Mouse (Mus musculus): ENCODE measurements around the gene Chrnb1. TPM values are rescaled to one million over a fixed set of nuclear protein-coding genes. Genes with fewer than 3 reads are reported as not detected.
A peak's percentile ranks its signal among the peaks of the same experiment; 100 is the strongest.

Gene Chrnb1
- polyA plus RNA-seq, 1 experiment from 2014 or later: 13.8 TPM

DNA sequence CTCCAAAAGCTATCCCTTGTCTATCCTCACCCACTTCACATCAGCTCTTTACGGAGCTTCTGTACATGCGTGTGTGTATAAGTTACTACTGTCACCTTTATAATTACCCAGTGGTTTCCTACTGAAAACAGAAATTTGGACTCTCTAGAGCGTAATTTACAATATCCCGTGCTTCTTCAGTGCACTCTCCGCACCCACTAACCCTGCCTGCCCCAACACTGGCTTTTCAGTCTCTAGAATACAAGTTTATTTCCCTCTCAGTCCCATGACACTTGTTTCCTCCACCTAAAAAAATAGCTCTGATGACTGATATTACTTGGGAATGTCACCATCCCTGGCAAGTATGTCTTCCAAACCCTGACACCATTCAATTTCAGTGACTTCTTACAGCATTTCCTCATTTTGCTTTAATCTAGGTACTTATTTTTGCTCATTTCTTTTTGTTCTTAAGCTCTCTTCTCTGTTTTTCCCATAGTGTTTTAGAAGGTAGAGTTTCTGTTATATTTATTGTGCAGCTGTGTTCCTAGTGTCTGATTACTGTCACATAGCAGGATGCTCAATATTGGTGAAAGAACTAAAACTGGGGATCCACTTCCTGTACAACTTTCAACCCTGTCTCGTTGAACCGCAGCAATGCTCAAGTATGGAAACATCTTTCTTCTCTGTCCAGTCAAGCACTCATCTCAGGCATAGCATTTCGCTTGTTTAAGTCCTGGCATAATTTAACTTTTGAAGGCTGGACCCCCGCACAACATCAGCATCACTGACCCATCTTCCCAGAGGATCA is 38.2 kb downstream of the Chrnb1 start:
- peak overlapping the region; percentile 72 for H3K4me2 ChIP-seq (replicated peaks; ENCODE audit: low read depth, low read length)
- ATAC-seq (ENCODE audit: low FRiP score, low TSS enrichment): no peak
- H3K4me1 ChIP-seq (ENCODE audit: insufficient read depth, low read length): peaks cover 33% of the 10 kb centered on the region
- H3K27ac ChIP-seq (ENCODE audit: low read length): peak overlapping the region; percentile 100
- 31% methylated on average over 9 of the region's 9 CpGs for WGBS
- no peaks in the 10 kb centered on the region for H3K36me3 ChIP-seq (ENCODE audit: insufficient read depth, low read length)
- peak overlapping the region; percentile 73 for H3K4me3 ChIP-seq (ENCODE audit: low read length)
- H3K9me3 ChIP-seq (ENCODE audit: low read length): no peaks in the 10 kb centered on the region
- H3K27me3 ChIP-seq (ENCODE audit: insufficient read depth, low read length): no peaks in the 10 kb centered on the region
- H3K9ac ChIP-seq (replicated peaks; ENCODE audit: low read length): peak overlapping the region; percentile 90

DNA sequence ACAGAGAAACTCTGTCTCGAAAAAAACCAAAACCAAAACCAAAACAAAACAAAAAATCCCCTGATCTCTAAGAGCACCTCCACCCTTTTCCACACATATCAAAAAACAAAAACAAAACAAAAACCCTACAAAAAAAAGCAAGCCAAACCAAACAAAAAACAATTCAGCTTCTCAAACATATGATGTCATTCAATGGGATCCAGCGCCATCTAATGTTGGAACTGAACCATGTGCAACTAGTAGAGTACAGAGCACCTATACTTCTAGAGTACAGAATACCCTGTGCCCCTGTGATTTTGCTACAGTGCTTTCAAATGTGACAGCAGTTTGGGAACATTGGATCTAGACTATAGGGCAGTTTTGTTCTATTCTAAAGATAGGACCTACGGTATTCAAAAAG is 41.0 kb downstream of the Chrnb1 start:
- Histone ChIP-seq H3K27me3 (ENCODE audit: insufficient read depth, low read length) (no peaks in the 10 kb centered on the region), H3K4me3 (ENCODE audit: low read length) (no peak overlapping the region), H3K4me1 (ENCODE audit: insufficient read depth, low read length) (peaks cover 25% of the 10 kb centered on the region), H3K27ac (ENCODE audit: low read length) (no peak overlapping the region), H3K36me3 (ENCODE audit: insufficient read depth, low read length) (no peaks in the 10 kb centered on the region), H3K9me3 (ENCODE audit: low read length) (no peaks in the 10 kb centered on the region), H3K4me2 (replicated peaks; ENCODE audit: low read depth, low read length) (no peak overlapping the region; the same call in 1 of the 2 replicates), H3K9ac (replicated peaks; ENCODE audit: low read length) (no peak overlapping the region)
- ATAC-seq (ENCODE audit: low FRiP score, low TSS enrichment): no peak
- 47% methylated on average over 3 of the region's 3 CpGs for WGBS

DNA sequence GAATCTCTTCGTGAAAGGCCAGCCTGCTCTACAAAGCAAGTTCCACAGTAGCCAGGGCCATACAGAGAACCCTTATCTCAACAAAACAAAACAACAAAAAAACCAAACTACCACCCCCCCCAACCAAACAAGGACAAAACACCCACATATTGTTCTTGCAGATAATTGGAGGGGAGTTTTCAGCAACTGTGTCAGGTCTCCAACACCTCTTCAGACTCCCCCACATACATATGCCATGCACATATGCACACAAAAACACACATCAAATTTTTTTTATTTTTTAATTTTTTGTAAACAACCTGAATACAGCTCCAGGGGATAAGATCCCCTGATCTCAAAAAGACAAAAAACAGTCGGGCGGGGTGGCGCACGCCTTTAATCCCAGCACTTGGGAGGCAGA is 41.5 kb downstream of the Chrnb1 start:
- Histone ChIP-seq H3K4me1 (ENCODE audit: insufficient read depth, low read length) (peaks cover 21% of the 10 kb centered on the region), H3K27ac (ENCODE audit: low read length) (no peak overlapping the region), H3K36me3 (ENCODE audit: insufficient read depth, low read length) (no peaks in the 10 kb centered on the region), H3K9me3 (ENCODE audit: low read length) (no peaks in the 10 kb centered on the region), H3K27me3 (ENCODE audit: insufficient read depth, low read length) (no peaks in the 10 kb centered on the region), H3K4me2 (replicated peaks; ENCODE audit: low read depth, low read length) (no peak overlapping the region; the same call in 1 of the 2 replicates), H3K4me3 (ENCODE audit: low read length) (no peak overlapping the region), H3K9ac (replicated peaks; ENCODE audit: low read length) (no peak overlapping the region)
- no peak for ATAC-seq (ENCODE audit: low FRiP score, low TSS enrichment)
- 92% methylated on average over 5 of the region's 5 CpGs for WGBS

DNA sequence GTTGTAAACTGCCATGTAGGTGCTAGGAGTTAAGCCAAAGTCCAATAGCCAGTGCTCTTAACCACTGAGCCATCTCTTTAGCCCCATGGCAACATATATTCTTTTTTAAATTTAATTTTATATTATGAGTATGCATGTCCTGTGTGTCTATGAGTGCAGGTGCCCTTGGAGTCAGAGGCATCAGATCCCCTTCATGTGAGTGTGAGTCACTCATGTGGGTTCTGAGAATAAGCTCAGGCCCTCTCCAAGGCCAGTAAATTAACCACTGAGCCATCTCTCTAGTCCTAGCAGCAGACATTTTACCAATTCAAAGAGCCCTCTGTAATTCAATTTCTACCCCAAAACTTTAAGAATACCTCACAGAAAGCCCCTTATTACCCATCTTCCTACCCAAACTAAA is 43.1 kb downstream of the Chrnb1 start:
- no peak overlapping the region for H3K4me2 ChIP-seq (replicated peaks; ENCODE audit: low read depth, low read length)
- ATAC-seq (ENCODE audit: low FRiP score, low TSS enrichment): no peak
- no peak overlapping the region for H3K9ac ChIP-seq (replicated peaks; ENCODE audit: low read length)
- H3K36me3 ChIP-seq (ENCODE audit: insufficient read depth, low read length): peaks cover 5% of the 10 kb centered on the region
- no peaks in the 10 kb centered on the region for H3K27me3 ChIP-seq (ENCODE audit: insufficient read depth, low read length)
- H3K4me3 ChIP-seq (ENCODE audit: low read length): no peak overlapping the region
- no peak overlapping the region for H3K27ac ChIP-seq (ENCODE audit: low read length)
- peaks cover 21% of the 10 kb centered on the region for H3K4me1 ChIP-seq (ENCODE audit: insufficient read depth, low read length)
- H3K9me3 ChIP-seq (ENCODE audit: low read length): no peaks in the 10 kb centered on the region

DNA sequence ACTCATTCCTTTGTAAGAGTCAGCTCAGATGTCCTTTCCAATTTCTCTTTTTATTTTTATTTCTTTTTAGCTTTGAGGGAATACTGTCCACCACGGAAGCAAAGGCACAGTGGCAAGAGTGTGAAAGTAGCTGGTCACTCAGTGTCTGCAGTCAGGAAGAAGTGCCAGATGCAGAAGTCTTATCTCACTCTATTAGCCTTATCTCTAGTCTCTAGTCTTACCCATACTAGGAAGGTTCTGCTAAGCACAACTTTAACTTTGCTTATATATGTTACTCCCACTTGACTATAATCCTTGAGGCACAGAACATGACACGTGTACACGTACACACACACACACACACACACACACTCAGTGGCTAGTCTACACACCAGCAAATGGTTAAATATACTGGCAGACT is 44.1 kb downstream of the Chrnb1 start:
- 71% methylated on average over 3 of the region's 3 CpGs for WGBS

More for the DNA sequence above, 44.1 kb downstream of the Chrnb1 start:
- H3K4me2 ChIP-seq (replicated peaks; ENCODE audit: low read depth, low read length): no peak overlapping the region
- H3K9me3 ChIP-seq (ENCODE audit: low read length): no peaks in the 10 kb centered on the region
- peaks cover 14% of the 10 kb centered on the region for H3K36me3 ChIP-seq (ENCODE audit: insufficient read depth, low read length)
- H3K27me3 ChIP-seq (ENCODE audit: insufficient read depth, low read length): no peaks in the 10 kb centered on the region
- no peak overlapping the region for H3K4me3 ChIP-seq (ENCODE audit: low read length)
- H3K4me1 ChIP-seq (ENCODE audit: insufficient read depth, low read length): peaks cover 14% of the 10 kb centered on the region
- ATAC-seq (ENCODE audit: low FRiP score, low TSS enrichment): no peak
- H3K27ac ChIP-seq (ENCODE audit: low read length): no peak overlapping the region
- H3K9ac ChIP-seq (replicated peaks; ENCODE audit: low read length): no peak overlapping the region

Other genes with a start within 250 kb of the Chrnb1 start
- gene Dnah2, start 246.8 kb downstream of the Chrnb1 start, polyA plus RNA-seq (2015; fragmentation: Nextera tagmentation; extraction: Ambion mirVana): 0.69 and 0.90 TPM in 2 replicates
- gene Efnb3, start 235.7 kb downstream of the Chrnb1 start, polyA plus RNA-seq (2015; fragmentation: Nextera tagmentation; extraction: Ambion mirVana): 11.8 and 12.6 TPM in 2 replicates
- gene Wrap53, start 215.7 kb downstream of the Chrnb1 start, polyA plus RNA-seq (2015; fragmentation: Nextera tagmentation; extraction: Ambion mirVana): 29.3 and 30.3 TPM in 2 replicates
- 191 and 205 TPM in 2 replicates for gene Trp53, start 215.6 kb downstream of the Chrnb1 start, polyA plus RNA-seq (2015; fragmentation: Nextera tagmentation; extraction: Ambion mirVana)
- 12.3 and 14.3 TPM in 2 replicates for gene Atp1b2, start 190.0 kb downstream of the Chrnb1 start, polyA plus RNA-seq (2015; fragmentation: Nextera tagmentation; extraction: Ambion mirVana)
- gene Shbg, start 178.0 kb downstream of the Chrnb1 start, polyA plus RNA-seq (2015; fragmentation: Nextera tagmentation; extraction: Ambion mirVana): 0.17 TPM in 1 of 2 replicates, not detected in the other
- 21.3 and 24.1 TPM in 2 replicates for gene Sat2, start 173.9 kb downstream of the Chrnb1 start, polyA plus RNA-seq (2015; fragmentation: Nextera tagmentation; extraction: Ambion mirVana)
- 31.8 and 33.4 TPM in 2 replicates for gene Fxr2, start 163.0 kb downstream of the Chrnb1 start, polyA plus RNA-seq (2015; fragmentation: Nextera tagmentation; extraction: Ambion mirVana)
- 0.19 TPM in 1 of 2 replicates, not detected in the other for gene Sox15, start 140.6 kb downstream of the Chrnb1 start, polyA plus RNA-seq (2015; fragmentation: Nextera tagmentation; extraction: Ambion mirVana)
- 79.5 and 84.0 TPM in 2 replicates for gene Mpdu1, start 133.3 kb downstream of the Chrnb1 start, polyA plus RNA-seq (2015; fragmentation: Nextera tagmentation; extraction: Ambion mirVana)
- gene Cd68, start 129.8 kb downstream of the Chrnb1 start, polyA plus RNA-seq (2015; fragmentation: Nextera tagmentation; extraction: Ambion mirVana): 12.4 and 15.5 TPM in 2 replicates
- 571 and 587 TPM in 2 replicates for gene Eif4a1, start 123.5 kb downstream of the Chrnb1 start, polyA plus RNA-seq (2015; fragmentation: Nextera tagmentation; extraction: Ambion mirVana)
- 96.5 and 98.4 TPM in 2 replicates for gene Senp3, start 113.9 kb downstream of the Chrnb1 start, polyA plus RNA-seq (2015; fragmentation: Nextera tagmentation; extraction: Ambion mirVana)
- gene Tnfsf13, start 110.2 kb downstream of the Chrnb1 start, polyA plus RNA-seq (2015; fragmentation: Nextera tagmentation; extraction: Ambion mirVana): 0.66 and 1.2 TPM in 2 replicates
- 8.8 and 11.5 TPM in 2 replicates for gene Tnfsf12, start 100.1 kb downstream of the Chrnb1 start, polyA plus RNA-seq (2015; fragmentation: Nextera tagmentation; extraction: Ambion mirVana)
- 4.6 and 6.1 TPM in 2 replicates for gene Tnfsfm13, start 99.8 kb downstream of the Chrnb1 start, polyA plus RNA-seq (2015; fragmentation: Nextera tagmentation; extraction: Ambion mirVana)
- gene Polr2a, start 37.3 kb downstream of the Chrnb1 start, polyA plus RNA-seq (2015; fragmentation: Nextera tagmentation; extraction: Ambion mirVana): 28.3 and 33.6 TPM in 2 replicates
- gene Slc35g3, start 34.0 kb downstream of the Chrnb1 start, polyA plus RNA-seq (2015; fragmentation: Nextera tagmentation; extraction: Ambion mirVana): 0.25 and 0.64 TPM in 2 replicates
- 2.9 TPM in 2 replicates for gene Zbtb4, start 30.0 kb downstream of the Chrnb1 start, polyA plus RNA-seq (2015; fragmentation: Nextera tagmentation; extraction: Ambion mirVana)
- gene Fgf11, start 5.9 kb upstream of the Chrnb1 start, polyA plus RNA-seq (2015; fragmentation: Nextera tagmentation; extraction: Ambion mirVana): 2.6 and 3.0 TPM in 2 replicates
- gene Tmem102, start 9.7 kb upstream of the Chrnb1 start, polyA plus RNA-seq (2015; fragmentation: Nextera tagmentation; extraction: Ambion mirVana): 9.0 and 10.2 TPM in 2 replicates
- not detected in 2 replicates for gene Gm39566, start 19.4 kb upstream of the Chrnb1 start, polyA plus RNA-seq (2015; fragmentation: Nextera tagmentation; extraction: Ambion mirVana)
- gene Spem2, start 22.5 kb upstream of the Chrnb1 start, polyA plus RNA-seq (2015; fragmentation: Nextera tagmentation; extraction: Ambion mirVana): not detected in 2 replicates
- 0.15 and 0.28 TPM in 2 replicates for gene Spem1, start 26.2 kb upstream of the Chrnb1 start, polyA plus RNA-seq (2015; fragmentation: Nextera tagmentation; extraction: Ambion mirVana)
- gene Nlgn2, start 41.8 kb upstream of the Chrnb1 start, polyA plus RNA-seq (2015; fragmentation: Nextera tagmentation; extraction: Ambion mirVana): 6.0 and 6.6 TPM in 2 replicates
- 371 and 389 TPM in 2 replicates for gene Tmem256, start 42.6 kb upstream of the Chrnb1 start, polyA plus RNA-seq (2015; fragmentation: Nextera tagmentation; extraction: Ambion mirVana)
- gene Plscr3, start 50.4 kb upstream of the Chrnb1 start, polyA plus RNA-seq (2015; fragmentation: Nextera tagmentation; extraction: Ambion mirVana): 105 and 119 TPM in 2 replicates
- gene Tnk1, start 62.8 kb upstream of the Chrnb1 start, polyA plus RNA-seq (2015; fragmentation: Nextera tagmentation; extraction: Ambion mirVana): 7.0 and 7.3 TPM in 2 replicates
- gene Tmem95, start 82.1 kb upstream of the Chrnb1 start, polyA plus RNA-seq (2015; fragmentation: Nextera tagmentation; extraction: Ambion mirVana): not detected in 2 replicates
- 11.3 and 12.5 TPM in 2 replicates for gene Kctd11, start 85.5 kb upstream of the Chrnb1 start, polyA plus RNA-seq (2015; fragmentation: Nextera tagmentation; extraction: Ambion mirVana)
- 0.44 and 0.67 TPM in 2 replicates for gene Acap1, start 99.6 kb upstream of the Chrnb1 start, polyA plus RNA-seq (2015; fragmentation: Nextera tagmentation; extraction: Ambion mirVana)
- 11.7 and 12.8 TPM in 2 replicates for gene 2810408A11Rik, start 105.0 kb upstream of the Chrnb1 start, polyA plus RNA-seq (2015; fragmentation: Nextera tagmentation; extraction: Ambion mirVana)
- 11.4 and 12.8 TPM in 2 replicates for gene Neurl4, start 105.1 kb upstream of the Chrnb1 start, polyA plus RNA-seq (2015; fragmentation: Nextera tagmentation; extraction: Ambion mirVana)
- gene Gps2, start 117.9 kb upstream of the Chrnb1 start, polyA plus RNA-seq (2015; fragmentation: Nextera tagmentation; extraction: Ambion mirVana): 85.2 and 86.4 TPM in 2 replicates
- 1,737 and 1,791 TPM in 2 replicates for gene Eif5a, start 126.0 kb upstream of the Chrnb1 start, polyA plus RNA-seq (2015; fragmentation: Nextera tagmentation; extraction: Ambion mirVana)
- 7.0 and 10.3 TPM in 2 replicates for gene Ybx2, start 139.9 kb upstream of the Chrnb1 start, polyA plus RNA-seq (2015; fragmentation: Nextera tagmentation; extraction: Ambion mirVana)
- 20.8 and 22.4 TPM in 2 replicates for gene Slc2a4, start 152.2 kb upstream of the Chrnb1 start, polyA plus RNA-seq (2015; fragmentation: Nextera tagmentation; extraction: Ambion mirVana)
- gene Cldn7, start 168.8 kb upstream of the Chrnb1 start, polyA plus RNA-seq (2015; fragmentation: Nextera tagmentation; extraction: Ambion mirVana): 225 and 227 TPM in 2 replicates
- 35.7 and 35.8 TPM in 2 replicates for gene Ctdnep1, start 185.2 kb upstream of the Chrnb1 start, polyA plus RNA-seq (2015; fragmentation: Nextera tagmentation; extraction: Ambion mirVana)
- gene Elp5, start 186.6 kb upstream of the Chrnb1 start, polyA plus RNA-seq (2015; fragmentation: Nextera tagmentation; extraction: Ambion mirVana): 124 and 128 TPM in 2 replicates
- 437 and 481 TPM in 2 replicates for gene Gabarap, start 195.2 kb upstream of the Chrnb1 start, polyA plus RNA-seq (2015; fragmentation: Nextera tagmentation; extraction: Ambion mirVana)
- gene Phf23, start 199.8 kb upstream of the Chrnb1 start, polyA plus RNA-seq (2015; fragmentation: Nextera tagmentation; extraction: Ambion mirVana): 69.1 and 74.5 TPM in 2 replicates
- gene Dvl2, start 204.7 kb upstream of the Chrnb1 start, polyA plus RNA-seq (2015; fragmentation: Nextera tagmentation; extraction: Ambion mirVana): 39.1 and 40.7 TPM in 2 replicates
- 107 and 114 TPM in 2 replicates for gene Acadvl, start 219.5 kb upstream of the Chrnb1 start, polyA plus RNA-seq (2015; fragmentation: Nextera tagmentation; extraction: Ambion mirVana)
- gene Dlg4, start 221.0 kb upstream of the Chrnb1 start, polyA plus RNA-seq (2015; fragmentation: Nextera tagmentation; extraction: Ambion mirVana): 9.3 and 13.2 TPM in 2 replicates

Data from kidney, embryonic 16.5 days (tissue).